ENCODE assay signal across 26 mouse cellular contexts in the genomic region with DNA sequence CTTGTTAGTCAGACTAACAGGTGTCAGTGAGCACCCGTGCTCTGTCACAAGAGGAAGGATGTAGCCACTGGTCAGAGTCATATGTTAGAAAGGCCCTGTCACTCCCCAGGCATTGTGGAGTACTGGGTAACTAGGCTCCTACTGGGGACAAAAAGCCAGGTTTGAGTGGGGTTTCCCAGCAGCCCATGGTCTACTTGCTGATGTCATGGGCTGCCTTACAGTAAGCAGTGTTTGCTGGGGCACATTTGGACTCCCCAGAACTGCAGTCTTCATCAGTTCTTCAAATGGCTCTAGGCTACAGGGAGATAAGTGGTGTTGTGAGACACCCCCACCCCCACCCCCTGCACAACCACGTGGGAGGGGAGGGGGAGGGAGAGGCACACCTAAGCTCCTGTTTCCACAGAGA. TPM values are rescaled to one million over a fixed set of nuclear protein-coding genes. Genes with fewer than 3 reads are reported as not detected.
DNase-seq lines count a peak whose midpoint lies in the region; ATAC-seq and TF ChIP-seq lines count a peak whose summit lies in the region.
"Had no signal": no experiment of that assay in that cellular context is flagged by ENCODE, and none has a peak within 500 bp of the region (broad histone marks: within the 10 kb centered on the region; RNA-seq: fewer than 3 reads in every experiment).

No protein-coding gene starts in this region.

- TF ChIP-seq CTCF in G1E (IDR thresholded peaks at IDR 0.05; ENCODE audit: low read depth, low read length), result no peak
- TF ChIP-seq CTCF in forebrain, postnatal 0 days (IDR thresholded peaks at IDR 0.05; ENCODE audit: low read depth), result no peak

- H3K9ac ChIP-seq in liver, embryonic 13.5 days, result no peak overlapping the region
- H3K9ac ChIP-seq in liver, embryonic 12.5 days, result no peak overlapping the region
- H3K9ac ChIP-seq in forebrain, postnatal 0 days, result no peak overlapping the region
- H3K9ac ChIP-seq: forebrain, embryonic 15.5 days; heart, embryonic 15.5 days; limb, embryonic 12.5 days; midbrain, embryonic 12.5 days; stomach, embryonic 15.5 days had no signal

- no peak overlapping the region for H3K27ac ChIP-seq in liver, embryonic 13.5 days
- no peak overlapping the region for H3K27ac ChIP-seq in liver, embryonic 12.5 days
- H3K27ac ChIP-seq in forebrain, postnatal 0 days (ENCODE audit: low read depth, low read length), result no peak overlapping the region
- H3K27ac ChIP-seq: forebrain, embryonic 15.5 days; heart, embryonic 15.5 days; hindbrain, embryonic 10.5 days; left cerebral cortex, adult 2 months; limb, embryonic 12.5 days; midbrain, embryonic 12.5 days; stomach, embryonic 15.5 days had no signal

- no peak overlapping the region for H3K4me2 ChIP-seq in liver, embryonic 13.5 days
- H3K4me2 ChIP-seq in liver, embryonic 12.5 days, result no peak overlapping the region
- H3K4me2 ChIP-seq in forebrain, postnatal 0 days (ENCODE audit: low read depth), result no peak overlapping the region
- H3K4me2 ChIP-seq: forebrain, embryonic 15.5 days; heart, embryonic 15.5 days; limb, embryonic 12.5 days; midbrain, embryonic 12.5 days; stomach, embryonic 15.5 days had no signal

- no peak overlapping the region for H3K4me3 ChIP-seq in liver, embryonic 13.5 days (replicated peaks)
- no peak overlapping the region for H3K4me3 ChIP-seq in liver, embryonic 12.5 days
- peak overlapping the region; percentile 13; the same call in 1 of the 2 replicates for H3K4me3 ChIP-seq in G1E (ENCODE audit: low read depth, low read length)
- no peak overlapping the region for H3K4me3 ChIP-seq in forebrain, postnatal 0 days (ENCODE audit: low read depth, low read length)
- H3K4me3 ChIP-seq: erythroblast, embryonic 14.5 days; forebrain, embryonic 15.5 days; heart, embryonic 15.5 days; hindbrain, embryonic 10.5 days; left cerebral cortex, adult 2 months; limb, embryonic 12.5 days; midbrain, embryonic 12.5 days; stomach, embryonic 15.5 days had no signal

- H3K27me3 ChIP-seq in liver, embryonic 13.5 days, result no peaks in the 10 kb centered on the region
- 0 out of 2 replicates have a peak, but pooled peaks cover 6% of the 10 kb centered on the region for H3K27me3 ChIP-seq in liver, embryonic 12.5 days (replicated peaks)
- H3K27me3 ChIP-seq in G1E (ENCODE audit: insufficient read depth, low read length), result peaks cover 26% of the 10 kb centered on the region
- no peaks in the 10 kb centered on the region for H3K27me3 ChIP-seq in splenic B cell, adult 2 months (ENCODE audit: control insufficient read depth, insufficient read depth, low read length, poor library complexity, severe bottlenecking)
- H3K27me3 ChIP-seq in forebrain, postnatal 0 days (ENCODE audit: insufficient read depth, low read length), result no peaks in the 10 kb centered on the region
- H3K27me3 ChIP-seq: forebrain, embryonic 15.5 days; limb, embryonic 12.5 days; midbrain, embryonic 12.5 days; stomach, embryonic 15.5 days had no signal

- 0 out of 2 replicates have a peak, but pooled peaks have one; percentile 24 for ATAC-seq in liver, embryonic 13.5 days (ENCODE audit: low read depth)
- ATAC-seq in liver, embryonic 12.5 days, result no peak
- ATAC-seq in G1E (ENCODE audit: extremely low read depth, insufficient number of reproducible peaks, low FRiP score, poor library complexity, severe bottlenecking), result peak; percentile 12; the same call in 1 of the 2 replicates
- no peak for ATAC-seq in forebrain, postnatal 0 days
- ATAC-seq: forebrain, embryonic 15.5 days had no signal

- no peaks in the 10 kb centered on the region for H3K36me3 ChIP-seq in liver, embryonic 13.5 days
- H3K36me3 ChIP-seq in liver, embryonic 12.5 days, result no peaks in the 10 kb centered on the region
- peaks cover 2% of the 10 kb centered on the region for H3K36me3 ChIP-seq in G1E (replicated peaks)
- no peaks in the 10 kb centered on the region; the same call in 1 of the 2 replicates for H3K36me3 ChIP-seq in splenic B cell, adult 2 months (ENCODE audit: control insufficient read depth, insufficient read depth, low read length, poor library complexity, severe bottlenecking)
- no peaks in the 10 kb centered on the region for H3K36me3 ChIP-seq in forebrain, postnatal 0 days (ENCODE audit: insufficient read depth)
- H3K36me3 ChIP-seq: forebrain, embryonic 15.5 days; heart, embryonic 15.5 days; hindbrain, embryonic 10.5 days; limb, embryonic 12.5 days; midbrain, embryonic 12.5 days; stomach, embryonic 15.5 days had no signal

- peaks cover 15% of the 10 kb centered on the region; the same call in 1 of the 2 replicates for H3K4me1 ChIP-seq in liver, embryonic 13.5 days (replicated peaks)
- H3K4me1 ChIP-seq in liver, embryonic 12.5 days, result peaks cover 12% of the 10 kb centered on the region
- H3K4me1 ChIP-seq in G1E (ENCODE audit: insufficient read depth, low read depth, low read length), result peaks cover 49% of the 10 kb centered on the region
- no peaks in the 10 kb centered on the region for H3K4me1 ChIP-seq in forebrain, postnatal 0 days (ENCODE audit: insufficient read depth)
- H3K4me1 ChIP-seq: forebrain, embryonic 15.5 days; heart, embryonic 15.5 days; hindbrain, embryonic 10.5 days; limb, embryonic 12.5 days; midbrain, embryonic 12.5 days; stomach, embryonic 15.5 days had no signal

- WGBS in liver, embryonic 13.5 days (ENCODE audit: insufficient replicate concordance), result 16% methylated on average over 2 of the region's 2 CpGs
- WGBS in liver, embryonic 12.5 days (ENCODE audit: insufficient replicate concordance), result 16% methylated on average over 2 of the region's 2 CpGs
- WGBS in forebrain, postnatal 0 days, result 47% methylated on average over 2 of the region's 2 CpGs

- no peaks in the 10 kb centered on the region for H3K9me3 ChIP-seq in liver, embryonic 13.5 days (replicated peaks)
- no peaks in the 10 kb centered on the region for H3K9me3 ChIP-seq in liver, embryonic 12.5 days (replicated peaks)
- no peaks in the 10 kb centered on the region for H3K9me3 ChIP-seq in G1E (replicated peaks)
- no peaks in the 10 kb centered on the region for H3K9me3 ChIP-seq in forebrain, postnatal 0 days (ENCODE audit: low read length)
- H3K9me3 ChIP-seq: forebrain, embryonic 15.5 days; heart, embryonic 15.5 days; hindbrain, embryonic 10.5 days; limb, embryonic 12.5 days; midbrain, embryonic 12.5 days; stomach, embryonic 15.5 days had no signal

- no peak for DNase-seq in liver, embryonic 13.5 days
- no peak for DNase-seq in G1E (ENCODE audit: low spot score)
- DNase-seq in induced T-regulatory cell, adult 2 months (ENCODE audit: low read depth), result peak; percentile 88
- DNase-seq in splenic B cell, adult 2 months (ENCODE audit: low read depth, low spot score), result peak; percentile 79
- no peak for DNase-seq in kidney, adult 18-20 months
- no peak for DNase-seq in forebrain, postnatal 0 days
- DNase-seq: cerebellum, postnatal 14 days; lung, adult 18-20 months; lung, postnatal 36 days; right cerebral cortex, postnatal 4 days; thymus, adult 2 months had no signal

RNA-seq across cellular contexts. Expression of gene Timm8a2, which starts 23.5 kb away (rescaled TPM):
- not detected in 2 replicates for polyA plus RNA-seq in liver, embryonic 13.5 days (2015; fragmentation: Nextera tagmentation; extraction: Ambion mirVana)
- not detected in 2 replicates for polyA plus RNA-seq in liver, embryonic 12.5 days (2016; fragmentation: Nextera tagmentation; extraction: Ambion mirVana)
- total RNA-seq in G1E (2014; fragmentation: Nextera tagmentation) (not detected in 2 replicates), G1E (2017) (0.35 TPM in 1 of 2 replicates, not detected in the other)
- 0.05 TPM in 1 of 2 replicates, not detected in the other for polyA plus RNA-seq in G1E (2012)
- total RNA-seq in forebrain, postnatal 0 days (2014; rRNA removed), result 1.2 TPM in 1 of 2 replicates, not detected in the other
- not detected in 2 replicates for polyA plus RNA-seq in forebrain, postnatal 0 days (2015; fragmentation: Nextera tagmentation; extraction: Ambion mirVana)
- total RNA-seq: adrenal gland, postnatal 4 days; gastrocnemius, adult 18-20 months; layer of hippocampus, adult 8-10 months; left cerebral cortex, adult 2 months had no signal
- polyA plus RNA-seq: erythroblast, embryonic 14.5 days; forebrain, embryonic 15.5 days; gonadal fat pad, adult 2 months; heart, embryonic 15.5 days; hindbrain, embryonic 10.5 days; kidney, embryonic 16.5 days; limb, embryonic 12.5 days; midbrain, embryonic 12.5 days; neural tube, embryonic 14.5 days; stomach, embryonic 15.5 days had no signal

RNA-seq across cellular contexts. Expression of gene Tm9sf2, which starts 48.9 kb away (rescaled TPM):
- polyA plus RNA-seq in liver, embryonic 13.5 days (2015; fragmentation: Nextera tagmentation; extraction: Ambion mirVana), result 77.9 and 99.1 TPM in 2 replicates
- 91.1 and 92.6 TPM in 2 replicates for polyA plus RNA-seq in liver, embryonic 12.5 days (2016; fragmentation: Nextera tagmentation; extraction: Ambion mirVana)
- total RNA-seq in G1E (2014; fragmentation: Nextera tagmentation) (76.0 and 81.2 TPM in 2 replicates), G1E (2017) (162 and 173 TPM in 2 replicates)
- 131 and 189 TPM in 2 replicates for polyA plus RNA-seq in G1E (2012)
- 68.7 and 84.3 TPM in 2 replicates for total RNA-seq in forebrain, postnatal 0 days (2014; rRNA removed)
- 79.1 and 104 TPM in 2 replicates for polyA plus RNA-seq in forebrain, postnatal 0 days (2015; fragmentation: Nextera tagmentation; extraction: Ambion mirVana)

Comparison
In these comparisons a context has a peak if more than half of its experiments do, and no peak if none do; other contexts are left out.
1. ATAC-seq: peak in liver, embryonic 13.5 days (single experiment) and G1E (single experiment); none in liver, embryonic 12.5 days (single experiment) and forebrain, postnatal 0 days (single experiment).
2. DNase-seq: peak in induced T-regulatory cell, adult 2 months (single experiment) and splenic B cell, adult 2 months (single experiment); none in liver, embryonic 13.5 days (single experiment), G1E (single experiment), kidney, adult 18-20 months (single experiment) and forebrain, postnatal 0 days (single experiment).